Mouse (Mus musculus) liver, embryonic 13.5 days (tissue): ENCODE results near the gene Ptprr. TPM values are rescaled to one million over a fixed set of nuclear protein-coding genes. Genes with fewer than 3 reads are reported as not detected.

Experiments
- ATAC-seq: fragments of 200-750 bp; cut with Nextera tagmentation; 2 replicates; pipeline ENCODE4 v1.8.0; 2017; ENCODE audit warnings: low read depth, mild to moderate bottlenecking, moderate number of reproducible peaks, moderate library complexity
- DNase-seq: peaks from one replicate; pipeline ENCODE4 v3.0.0; 2022
- H3K27ac ChIP-seq: fragments of 300-500 bp; sonication (generic); 2 replicates; pipeline ENCODE4 v1.5.1; 2015; ENCODE audit warnings: moderate library complexity, mild to moderate bottlenecking, inconsistent platforms
- H3K27me3 ChIP-seq: fragments of 300-500 bp; sonication (generic); 2 replicates; pipeline ENCODE4 v1.6.1; 2015; ENCODE audit warnings: mild to moderate bottlenecking, inconsistent platforms
- H3K36me3 ChIP-seq: fragments of 300-500 bp; sonication (generic); 2 replicates; pipeline ENCODE4 v1.6.1; 2015; ENCODE audit warnings: mild to moderate bottlenecking, inconsistent platforms
- H3K4me1 ChIP-seq: fragments of 300-500 bp; sonication (generic); replicated peaks from 2 replicates; pipeline ENCODE4 v1.6.1; 2015; ENCODE audit warnings: inconsistent platforms
- H3K4me2 ChIP-seq: fragments of 300-500 bp; sonication (generic); 2 replicates; pipeline ENCODE4 v1.6.1; 2015; ENCODE audit warnings: inconsistent platforms, mild to moderate bottlenecking, moderate library complexity
- H3K4me3 ChIP-seq: fragments of 300-500 bp; sonication (generic); replicated peaks from 2 replicates; pipeline ENCODE4 v1.5.1; 2015; ENCODE audit warnings: mild to moderate bottlenecking, inconsistent platforms
- H3K9ac ChIP-seq: fragments of 300-500 bp; sonication (generic); 2 replicates; pipeline ENCODE4 v1.6.1; 2015; ENCODE audit warnings: mild to moderate bottlenecking, inconsistent platforms
- H3K9me3 ChIP-seq: fragments of 300-500 bp; sonication (generic); replicated peaks from 2 replicates; pipeline ENCODE4 v1.6.1; 2016; ENCODE audit warnings: inconsistent platforms
- WGBS: fragments of 180-500 bp; shearing (Covaris S2); methylation state at CpG from one replicate; pipeline ENCODE4 v1.1.7; 2015; ENCODE audit not compliant: insufficient replicate concordance; 5-methylcytosine and 5-hydroxymethylcytosine counted together
- polyA plus RNA-seq: library from polyadenylated mRNA; unstranded; fragments of >200 nt; fragmentation: Nextera tagmentation; extraction: Ambion mirVana; gene quantifications from 2 replicates; pipeline ENCODE4 v1.2.1, GENCODE M21; 2015

Gene Ptprr
- polyA plus RNA-seq = 0.13 and 0.14 TPM in 2 replicates

- Histone ChIP-seq H3K4me3 (peak within 1 kb of the TSS; percentile 18; the same call in 1 of the 2 replicates), H3K36me3 (no peaks in the 10 kb centered on the region), H3K4me1 (no peaks in the 10 kb centered on the region), H3K27me3 (peaks cover 15% of the 10 kb centered on the region), H3K4me2 (peak within 1 kb of the TSS; percentile 42), H3K9ac (no peak within 1 kb of the TSS), H3K27ac (no peak within 1 kb of the TSS), H3K9me3 (no peaks in the 10 kb centered on the region)
- peak; percentile 34; the same call in 1 of the 2 replicates for ATAC-seq
- DNase-seq = no peak
- 0% methylated on average over 19 of the region's 19 CpGs for WGBS
These were observed at the start of gene Ptprr for GRCm38 (mm10) chr10:116017845-116018479. Gene Ptprr, plus strand, starts transcription at chr10:116018213.

- no peaks in the 10 kb centered on the region for H3K27me3 ChIP-seq
- no peak overlapping the region for H3K4me2 ChIP-seq
- H3K4me3 ChIP-seq = no peak overlapping the region
- H3K27ac ChIP-seq = no peak overlapping the region
- no peaks in the 10 kb centered on the region for H3K4me1 ChIP-seq
- H3K9ac ChIP-seq = no peak overlapping the region
- no peaks in the 10 kb centered on the region for H3K36me3 ChIP-seq
- no peak for ATAC-seq
- no peak for DNase-seq
- WGBS = 49% methylated on average over 7 of the region's 7 CpGs
- H3K9me3 ChIP-seq = no peaks in the 10 kb centered on the region
These were observed 41.7 kb upstream of the Ptprr start for GRCm38 (mm10) chr10:115976345-115976744.

GRCm38 (mm10) chr10:115978992-115979391 is 39.0 kb upstream of the Ptprr start:
- ATAC-seq = no peak
- 49% methylated on average over 7 of the region's 7 CpGs for WGBS
- H3K36me3 ChIP-seq = no peaks in the 10 kb centered on the region
- no peak for DNase-seq
- H3K9ac ChIP-seq = no peak overlapping the region
- H3K4me1 ChIP-seq = no peaks in the 10 kb centered on the region
- no peaks in the 10 kb centered on the region for H3K9me3 ChIP-seq
- H3K4me3 ChIP-seq = no peak overlapping the region
- H3K27ac ChIP-seq = no peak overlapping the region
- H3K27me3 ChIP-seq = no peaks in the 10 kb centered on the region
- H3K4me2 ChIP-seq = no peak overlapping the region

DNA sequence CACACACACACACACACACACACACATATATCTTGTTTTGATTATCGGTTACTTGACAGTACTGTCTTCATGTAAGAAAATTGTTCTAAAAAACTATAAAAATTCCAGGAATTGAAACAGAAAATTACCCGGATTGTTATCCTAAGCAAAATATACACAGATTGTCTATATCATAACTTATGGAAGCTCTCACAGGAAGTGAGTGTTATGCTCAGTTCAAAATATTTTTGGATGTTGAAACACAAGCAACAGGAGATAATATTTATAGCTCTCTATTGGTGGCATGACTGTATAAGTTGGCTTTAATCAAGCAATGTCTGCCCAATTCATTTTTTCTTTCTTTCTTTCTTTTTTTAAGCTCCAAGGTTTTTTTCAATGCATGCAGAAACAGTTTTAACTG is 38.0 kb upstream of the Ptprr start:
- Histone ChIP-seq H3K4me2 (no peak overlapping the region), H3K4me1 (no peaks in the 10 kb centered on the region), H3K9me3 (no peaks in the 10 kb centered on the region), H3K27me3 (no peaks in the 10 kb centered on the region), H3K9ac (no peak overlapping the region), H3K4me3 (no peak overlapping the region), H3K27ac (no peak overlapping the region), H3K36me3 (no peaks in the 10 kb centered on the region)
- ATAC-seq (no peak), DNase-seq (no peak)
- WGBS = 59% methylated on average over 2 of the region's 2 CpGs

DNA sequence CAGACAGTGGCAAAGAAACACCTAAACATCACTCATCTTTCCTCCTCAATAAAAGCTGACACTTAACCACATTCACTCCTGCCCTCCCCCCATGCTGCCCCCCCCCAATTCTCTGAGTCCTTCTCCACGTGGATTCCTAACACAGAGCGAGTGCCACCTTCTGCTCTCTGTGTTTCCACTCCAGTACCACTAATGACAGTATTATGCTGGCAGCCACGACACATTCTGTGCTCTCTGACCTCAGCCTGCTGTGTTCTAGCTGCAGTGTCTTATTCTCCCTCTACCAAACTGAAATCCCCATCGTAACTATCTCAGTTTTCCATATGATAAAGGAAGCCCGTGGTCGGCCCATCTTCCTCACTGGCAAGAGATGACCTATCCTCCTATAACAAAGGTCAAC is 33.7 kb upstream of the Ptprr start:
- Histone ChIP-seq H3K36me3 (no peaks in the 10 kb centered on the region), H3K9ac (no peak overlapping the region), H3K4me1 (no peaks in the 10 kb centered on the region), H3K27me3 (no peaks in the 10 kb centered on the region), H3K27ac (no peak overlapping the region), H3K4me2 (no peak overlapping the region), H3K9me3 (no peaks in the 10 kb centered on the region), H3K4me3 (no peak overlapping the region)
- ATAC-seq (no peak), DNase-seq (no peak)
- WGBS = 60% methylated on average over 6 of the region's 6 CpGs

DNA sequence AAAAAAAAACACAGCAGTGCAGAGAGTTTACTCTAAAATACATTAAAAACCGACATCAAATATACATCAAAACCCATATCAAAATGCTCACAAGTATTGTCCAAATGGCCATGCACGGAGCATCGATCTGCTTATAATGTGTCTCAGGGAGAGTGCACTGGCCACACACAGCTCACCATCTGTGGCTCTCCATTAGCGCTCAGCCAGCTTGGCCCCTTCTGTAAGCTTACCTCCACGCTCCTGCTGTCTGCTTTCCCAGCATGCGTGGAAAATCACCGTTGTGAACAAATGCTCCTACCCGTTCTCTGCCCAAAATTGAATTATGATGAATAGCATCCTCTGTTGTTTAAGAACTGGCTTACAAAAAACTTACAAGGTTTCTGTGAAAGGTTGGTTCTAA is 16.2 kb upstream of the Ptprr start:
- no peaks in the 10 kb centered on the region for H3K27me3 ChIP-seq
- no peaks in the 10 kb centered on the region for H3K36me3 ChIP-seq
- H3K4me3 ChIP-seq = no peak overlapping the region
- DNase-seq (no peak), ATAC-seq (no peak)
- WGBS = 70% methylated on average over 8 of the region's 8 CpGs
- H3K4me1 ChIP-seq = no peaks in the 10 kb centered on the region
- no peak overlapping the region for H3K4me2 ChIP-seq
- H3K27ac ChIP-seq = no peak overlapping the region
- H3K9me3 ChIP-seq = no peaks in the 10 kb centered on the region
- no peak overlapping the region for H3K9ac ChIP-seq

DNA sequence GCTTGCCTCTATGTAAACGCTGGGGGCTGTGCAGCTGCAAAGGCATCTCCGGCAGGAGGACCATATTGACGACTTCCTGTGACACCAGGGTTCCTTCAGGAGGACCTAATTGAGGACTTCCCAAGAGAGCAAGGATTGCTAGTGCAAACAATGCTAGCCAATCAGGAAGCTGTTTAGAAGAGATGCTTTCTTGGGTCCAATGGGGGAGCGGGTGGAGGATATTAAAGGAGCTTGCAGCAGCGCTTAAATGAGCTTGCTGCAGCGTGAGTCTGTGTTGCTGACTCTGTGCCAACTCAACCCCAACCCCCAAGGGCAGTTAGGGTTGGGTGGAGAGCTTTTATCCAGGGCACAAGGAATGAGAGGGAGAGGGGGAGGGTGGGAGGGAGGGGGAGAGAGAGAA is 11.3 kb upstream of the Ptprr start:
- Histone ChIP-seq H3K36me3 (no peaks in the 10 kb centered on the region), H3K9me3 (no peaks in the 10 kb centered on the region), H3K4me3 (no peak overlapping the region), H3K4me2 (no peak overlapping the region), H3K27ac (no peak overlapping the region), H3K4me1 (no peaks in the 10 kb centered on the region), H3K27me3 (no peaks in the 10 kb centered on the region), H3K9ac (no peak overlapping the region)
- WGBS = 48% methylated on average over 6 of the region's 6 CpGs
- DNase-seq (no peak), ATAC-seq (no peak)

DNA sequence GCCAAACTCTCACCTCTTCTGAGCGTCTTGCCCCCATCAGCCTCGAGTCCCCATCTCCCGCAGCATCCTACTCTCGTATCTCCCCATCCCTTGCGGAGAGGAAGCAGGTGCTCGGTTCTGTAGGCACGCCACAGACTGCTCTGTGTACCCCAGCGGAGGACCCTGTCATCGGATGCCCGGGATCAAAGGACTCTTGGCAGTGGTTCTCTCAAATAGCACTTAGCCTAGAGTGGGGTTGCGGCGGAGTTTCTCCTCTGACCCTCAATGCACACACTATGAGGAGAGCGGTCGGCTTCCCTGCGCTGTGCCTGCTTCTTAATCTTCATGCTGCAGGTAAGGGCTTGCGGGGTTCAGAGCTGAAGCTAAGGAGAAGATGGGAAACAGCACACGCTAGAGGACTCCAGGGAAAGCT is 473 bp downstream of the Ptprr start:
- Histone ChIP-seq H3K4me2 (peak overlapping the region; percentile 42), H3K4me1 (no peaks in the 10 kb centered on the region), H3K27me3 (peaks cover 15% of the 10 kb centered on the region), H3K9ac (no peak overlapping the region), H3K36me3 (no peaks in the 10 kb centered on the region), H3K4me3 (peak overlapping the region; percentile 18; the same call in 1 of the 2 replicates), H3K27ac (no peak overlapping the region), H3K9me3 (no peaks in the 10 kb centered on the region)
- 0 out of 2 replicates have a peak, but pooled peaks have one; percentile 2 for ATAC-seq
- WGBS = 5% methylated on average over 17 of the region's 17 CpGs
- DNase-seq = no peak

DNA sequence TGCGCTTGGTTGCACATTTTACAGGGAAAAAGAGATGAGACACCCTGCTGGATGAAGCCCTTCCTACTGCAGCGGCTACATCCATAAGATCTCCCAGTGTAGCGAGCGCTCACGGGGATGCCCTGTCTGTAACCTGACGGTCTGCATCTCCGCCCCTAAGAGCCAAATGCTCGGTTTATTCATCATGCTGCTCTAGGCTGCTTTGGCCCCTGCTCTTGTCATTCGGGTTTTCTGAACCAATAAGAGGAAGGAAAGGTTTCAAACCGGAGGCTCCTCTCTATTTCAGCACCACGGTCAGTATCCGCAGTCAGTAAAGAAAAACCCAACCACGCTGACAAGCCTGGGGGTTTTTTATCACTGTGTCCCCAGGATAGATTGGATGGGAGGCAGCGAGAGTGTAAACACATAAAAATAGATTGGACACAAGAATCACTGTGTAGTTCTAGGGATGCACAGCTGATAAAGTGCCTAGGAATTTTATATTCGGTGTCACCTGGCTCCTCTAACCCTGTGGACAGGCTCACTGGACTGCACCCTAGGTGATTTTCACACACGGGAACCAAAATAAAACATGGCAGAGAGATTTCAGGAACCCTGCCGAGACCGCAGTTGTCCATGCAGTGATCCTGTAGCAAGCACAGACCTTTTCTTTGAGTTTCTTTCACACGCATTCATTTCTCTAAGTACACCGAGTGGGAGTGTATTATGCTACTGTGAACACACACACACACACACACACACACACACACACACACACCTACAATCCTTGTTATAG is 1.3 kb downstream of the Ptprr start:
- Histone ChIP-seq H3K36me3 (no peaks in the 10 kb centered on the region), H3K4me2 (no peak overlapping the region), H3K27me3 (peaks cover 15% of the 10 kb centered on the region), H3K9ac (no peak overlapping the region), H3K4me3 (no peak overlapping the region), H3K9me3 (no peaks in the 10 kb centered on the region), H3K27ac (no peak overlapping the region), H3K4me1 (no peaks in the 10 kb centered on the region)
- 11% methylated on average over 20 of the region's 20 CpGs for WGBS
- ATAC-seq (no peak), DNase-seq (no peak)

DNA sequence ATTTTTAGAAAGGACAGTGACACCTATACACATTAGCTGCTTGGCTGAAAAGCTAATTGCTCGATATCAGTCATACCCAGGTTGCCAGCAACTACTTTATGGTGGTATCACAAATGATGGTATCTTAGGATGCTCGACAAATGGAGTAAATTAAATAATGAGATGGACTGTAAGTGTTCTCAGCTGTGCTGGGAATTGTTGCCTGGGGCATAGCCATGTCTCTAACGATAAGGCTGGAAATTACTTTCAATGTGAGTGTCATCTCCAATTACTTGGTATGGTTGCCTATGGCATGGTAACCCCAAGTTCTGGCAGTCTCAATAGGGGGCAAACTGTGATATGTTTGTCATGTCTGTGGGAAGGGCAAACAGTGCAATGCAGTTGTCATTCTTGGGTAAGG is 3.1 kb downstream of the Ptprr start:
- ATAC-seq (no peak), DNase-seq (no peak)
- Histone ChIP-seq H3K9ac (no peak overlapping the region), H3K36me3 (no peaks in the 10 kb centered on the region), H3K9me3 (no peaks in the 10 kb centered on the region), H3K4me3 (no peak overlapping the region), H3K4me1 (no peaks in the 10 kb centered on the region), H3K27ac (no peak overlapping the region), H3K4me2 (no peak overlapping the region), H3K27me3 (peaks cover 15% of the 10 kb centered on the region)
- 56% methylated on average over 3 of the region's 3 CpGs for WGBS

GRCm38 (mm10) chr10:116038150-116038549 is 20.1 kb downstream of the Ptprr start:
- ATAC-seq (no peak), DNase-seq (no peak)
- H3K4me2 ChIP-seq = no peak overlapping the region
- no peak overlapping the region for H3K27ac ChIP-seq
- no peaks in the 10 kb centered on the region for H3K9me3 ChIP-seq
- WGBS = 72% methylated on average over 1 of the region's 1 CpGs
- no peak overlapping the region for H3K9ac ChIP-seq
- no peaks in the 10 kb centered on the region for H3K27me3 ChIP-seq
- no peaks in the 10 kb centered on the region for H3K4me1 ChIP-seq
- H3K36me3 ChIP-seq = no peaks in the 10 kb centered on the region
- H3K4me3 ChIP-seq = no peak overlapping the region

- Histone ChIP-seq H3K36me3 (no peaks in the 10 kb centered on the region), H3K27ac (no peak overlapping the region), H3K4me1 (no peaks in the 10 kb centered on the region), H3K4me2 (no peak overlapping the region), H3K4me3 (no peak overlapping the region), H3K9me3 (no peaks in the 10 kb centered on the region), H3K9ac (no peak overlapping the region), H3K27me3 (no peaks in the 10 kb centered on the region)
- 58% methylated on average over 5 of the region's 5 CpGs for WGBS
- no peak for ATAC-seq
- DNase-seq = no peak
These were observed 57.9 kb downstream of the Ptprr start for GRCm38 (mm10) chr10:116075954-116076353.
